Mouse (Mus musculus): ENCODE results near the gene Cd63.
A peak's percentile ranks its signal among the peaks of the same experiment; 100 is the strongest.

The Cd63 gene

GRCm38 (mm10) chr10:128931441-128931840 lies 30.7 kb downstream of the Cd63 start:
- DNase-seq = no peak

- DNase-seq = peak; percentile 66
Measured at GRCm38 (mm10) chr10:128933574-128933973, 32.8 kb downstream of the Cd63 start, which contains the start of gene Itga7. Itga7 (plus strand) TSS chr10:128933818.

GRCm38 (mm10) chr10:128933976-128934721 lies 33.4 kb downstream of the Cd63 start:
- peak; percentile 55 for DNase-seq

GRCm38 (mm10) chr10:128934997-128935787 lies 34.4 kb downstream of the Cd63 start:
- DNase-seq = peak; percentile 59

- DNase-seq = peak; percentile 66
Measured at GRCm38 (mm10) chr10:128935826-128936440, 35.1 kb downstream of the Cd63 start.

- peak; percentile 69 for DNase-seq
Measured at GRCm38 (mm10) chr10:128937756-128938390, 37.1 kb downstream of the Cd63 start.

- DNase-seq = peak; percentile 97
Measured at GRCm38 (mm10) chr10:128938457-128938856, 37.7 kb downstream of the Cd63 start.

GRCm38 (mm10) chr10:128938974-128939373 lies 38.2 kb downstream of the Cd63 start:
- DNase-seq = peak; percentile 62

- no peak for DNase-seq
Measured at GRCm38 (mm10) chr10:128940475-128941061, 39.8 kb downstream of the Cd63 start.

GRCm38 (mm10) chr10:128945675-128946074 lies 44.9 kb downstream of the Cd63 start:
- peak; percentile 53 for DNase-seq

- no peak for DNase-seq
Measured at GRCm38 (mm10) chr10:128947496-128947895, 46.7 kb downstream of the Cd63 start.

GRCm38 (mm10) chr10:128950208-128950887 lies 49.6 kb downstream of the Cd63 start:
- no peak for DNase-seq

GRCm38 (mm10) chr10:128958340-128958739 lies 57.6 kb downstream of the Cd63 start:
- no peak for DNase-seq

- DNase-seq = no peak
Measured at GRCm38 (mm10) chr10:128960142-128960541, 59.4 kb downstream of the Cd63 start.

GRCm38 (mm10) chr10:128960590-128961584 lies 60.1 kb downstream of the Cd63 start, which contains the start of gene Mettl7b:
Mettl7b (minus strand) TSS chr10:128960988.
- no peak for DNase-seq
